In genomic region chr15:101078731-101079156, GRCm38 (mm10) we compare ENCODE assay signal across 7 mouse cellular contexts. TPM values are rescaled to one million over a fixed set of nuclear protein-coding genes. Genes with fewer than 3 reads are reported as not detected.
A peak's percentile ranks its signal among the peaks of the same experiment; 100 is the strongest.
DNase-seq lines count a peak whose midpoint lies in the region; ATAC-seq lines count a peak whose summit lies in the region.

No protein-coding gene starts in this region.

- peak; percentile 72 for ATAC-seq in granulocyte monocyte progenitor cell, adult 5-6 weeks (replicated peaks; ENCODE audit: poor library complexity, severe bottlenecking)
- ATAC-seq in megakaryocyte progenitor cell, adult 5-6 weeks (replicated peaks; ENCODE audit: poor library complexity) = peak; percentile 59

- intact Hi-C loops in left cerebral cortex, postnatal 25 days (cut with DNase I) = no loop called here

- DNase-seq in adrenal gland, postnatal 25 days = peak; percentile 92
- DNase-seq in embryo, embryonic 9.5 days (ENCODE audit: extremely low spot score) = peak; percentile 92
- DNase-seq in kidney, adult 11 months = peak; percentile 98
- peak; percentile 52 to 64 for DNase-seq in left cerebral cortex, postnatal 25 days (ENCODE audit: low spot score in 2 of 2)
- DNase-seq in right cerebral cortex, postnatal 25 days = peak; percentile 73

RNA-seq across cellular contexts. Expression of gene Fignl2, which starts 0.4 kb away (rescaled TPM):
- total RNA-seq in adrenal gland, postnatal 25 days (2021) = 9.0 and 10.2 TPM in 2 replicates
- total RNA-seq in granulocyte monocyte progenitor cell, adult 5-6 weeks (2014; fragmentation: Nextera tagmentation) = not detected in 2 replicates
- not detected in 2 replicates for total RNA-seq in granulocyte monocyte progenitor cell, adult 5-6 weeks (2017)
- 1 to 10 TPM; 1.5 to 1.8 TPM for total RNA-seq in left cerebral cortex, postnatal 25 days (2021)
- not detected in 2 replicates for total RNA-seq in megakaryocyte progenitor cell, adult 5-6 weeks (2015)
- total RNA-seq in megakaryocyte progenitor cell, adult 5-6 weeks (2017) = under 0.01 TPM in 1 of 2 replicates, not detected in the other

RNA-seq across cellular contexts. Expression of gene Gm47841, which starts 31.5 kb away (rescaled TPM):
- total RNA-seq in adrenal gland, postnatal 25 days (2021) = not detected in 2 replicates
- not detected in 2 replicates for total RNA-seq in granulocyte monocyte progenitor cell, adult 5-6 weeks (2014; fragmentation: Nextera tagmentation)
- not detected in 2 replicates for total RNA-seq in granulocyte monocyte progenitor cell, adult 5-6 weeks (2017)
- not detected for total RNA-seq in left cerebral cortex, postnatal 25 days (2021)
- total RNA-seq in megakaryocyte progenitor cell, adult 5-6 weeks (2015) = not detected in 2 replicates
- not detected in 2 replicates for total RNA-seq in megakaryocyte progenitor cell, adult 5-6 weeks (2017)

RNA-seq across cellular contexts. Expression of gene Ankrd33, which starts 36.8 kb away (rescaled TPM):
- total RNA-seq in adrenal gland, postnatal 25 days (2021) = 0.62 and 0.64 TPM in 2 replicates
- total RNA-seq in granulocyte monocyte progenitor cell, adult 5-6 weeks (2014; fragmentation: Nextera tagmentation) = not detected in 2 replicates
- not detected in 2 replicates for total RNA-seq in granulocyte monocyte progenitor cell, adult 5-6 weeks (2017)
- not detected for total RNA-seq in left cerebral cortex, postnatal 25 days (2021)
- total RNA-seq in megakaryocyte progenitor cell, adult 5-6 weeks (2015) = not detected in 2 replicates
- total RNA-seq in megakaryocyte progenitor cell, adult 5-6 weeks (2017) = not detected in 2 replicates

RNA-seq across cellular contexts. Expression of gene Acvrl1, which starts 49.6 kb away (rescaled TPM):
- 11.1 and 15.5 TPM in 2 replicates for total RNA-seq in adrenal gland, postnatal 25 days (2021)
- 0.30 TPM in 1 of 2 replicates, not detected in the other for total RNA-seq in granulocyte monocyte progenitor cell, adult 5-6 weeks (2014; fragmentation: Nextera tagmentation)
- 0.73 and 2.7 TPM in 2 replicates for total RNA-seq in granulocyte monocyte progenitor cell, adult 5-6 weeks (2017)
- 10 to 100 TPM; 12.3 to 12.5 TPM for total RNA-seq in left cerebral cortex, postnatal 25 days (2021)
- 0.27 and 1.1 TPM in 2 replicates for total RNA-seq in megakaryocyte progenitor cell, adult 5-6 weeks (2015)
- 1.6 and 1.7 TPM in 2 replicates for total RNA-seq in megakaryocyte progenitor cell, adult 5-6 weeks (2017)

Comparison
In these comparisons a context has a peak if more than half of its experiments do, and no peak if none do; other contexts are left out.
1. Peak in every context shown above with its lines: DNase-seq and ATAC-seq.